Mouse (Mus musculus) right cerebral cortex, adult 2 months (tissue): Measurements from ENCODE around the gene Dapk3.
A peak's percentile ranks its signal among the peaks of the same experiment; 100 is the strongest.
"Not testable (repeated sequence)": the region's sequence is repeated elsewhere in the genome, so short reads cannot be mapped to it uniquely, and the experiment has no call there.

ENCODE experiments used
- DNase-seq, 2 experiments: peaks; one replicate each; pipeline ENCODE4 v3.0.0; 2021 to 2022; ENCODE audit warnings: low spot score in 2 of 2

The Dapk3 gene

GRCm38 (mm10) chr10:81200605-81201287 lies 17.9 kb downstream of the Dapk3 start:
- no peak for DNase-seq

DNA sequence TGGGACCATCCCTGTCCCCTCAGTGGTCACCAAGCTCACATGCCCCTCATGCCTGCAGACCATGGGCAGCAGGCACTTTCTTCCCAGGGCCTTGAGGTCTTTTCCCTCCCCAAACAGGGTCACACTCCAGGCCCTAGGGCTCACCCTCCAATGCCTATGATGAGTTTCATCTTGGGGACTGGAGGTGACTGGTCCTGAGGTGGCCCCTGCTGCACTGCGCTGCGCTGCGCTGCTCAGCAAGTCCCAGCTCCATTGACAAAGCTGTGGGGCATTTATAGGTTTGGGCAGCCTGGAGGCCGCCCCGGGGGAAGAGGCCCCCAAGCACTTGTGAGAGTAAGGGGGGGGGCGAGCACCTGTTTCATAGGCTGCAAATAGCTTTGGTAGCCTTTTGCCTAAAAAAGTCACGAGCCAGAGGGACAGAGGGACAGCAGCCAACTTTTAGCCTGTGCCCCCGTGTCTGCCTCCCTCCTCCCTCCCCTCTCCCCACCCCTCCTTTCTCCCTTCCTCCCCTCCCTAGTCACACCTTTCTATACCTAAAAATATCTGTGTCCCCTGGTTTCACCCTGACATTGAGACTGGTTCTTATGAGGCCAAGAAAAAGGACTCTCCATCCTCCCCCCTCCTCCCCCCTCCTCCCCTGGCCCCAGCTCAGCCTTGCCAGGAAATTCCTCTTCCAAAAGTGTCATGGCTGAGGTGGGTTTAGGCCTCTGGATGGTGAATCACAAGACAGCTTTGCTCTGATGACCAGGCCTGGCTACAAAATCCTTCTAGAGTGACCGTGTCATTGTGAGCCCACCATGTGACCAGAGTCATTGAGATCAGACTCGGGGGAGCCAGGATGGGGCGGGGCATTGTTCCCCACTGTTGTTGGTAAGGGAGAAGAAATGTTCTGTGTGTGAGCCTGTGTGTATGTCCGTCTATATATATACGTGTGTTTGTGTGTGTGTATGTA lies 19.3 kb downstream of the Dapk3 start, which contains the start of gene Nmrk2:
Gene Nmrk2, minus strand, starts transcription at position 245 of the 952 bp plus-strand sequence.
- no peak for DNase-seq

GRCm38 (mm10) chr10:81202978-81203720 lies 20.3 kb downstream of the Dapk3 start:
- DNase-seq = no peak

DNA sequence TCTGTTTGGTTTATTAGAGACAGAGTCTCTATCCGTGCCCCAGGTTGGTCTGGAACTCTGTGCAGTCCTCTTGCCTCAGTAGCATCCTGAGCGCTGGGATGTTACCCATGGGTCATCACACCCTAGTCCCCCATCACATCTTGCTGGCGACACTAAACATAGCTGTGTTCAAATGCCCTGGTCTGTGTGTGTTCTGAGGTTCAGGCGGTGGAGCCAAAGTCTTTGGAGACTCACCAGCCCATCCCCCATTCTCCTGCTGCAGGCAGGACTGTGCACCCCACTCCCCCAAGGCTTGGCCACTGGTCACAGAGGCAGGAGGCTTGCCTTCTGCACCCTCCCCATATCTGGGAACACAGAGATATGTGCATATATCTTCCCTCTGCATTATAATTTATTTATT lies 21.3 kb downstream of the Dapk3 start:
- no peak for DNase-seq

DNA sequence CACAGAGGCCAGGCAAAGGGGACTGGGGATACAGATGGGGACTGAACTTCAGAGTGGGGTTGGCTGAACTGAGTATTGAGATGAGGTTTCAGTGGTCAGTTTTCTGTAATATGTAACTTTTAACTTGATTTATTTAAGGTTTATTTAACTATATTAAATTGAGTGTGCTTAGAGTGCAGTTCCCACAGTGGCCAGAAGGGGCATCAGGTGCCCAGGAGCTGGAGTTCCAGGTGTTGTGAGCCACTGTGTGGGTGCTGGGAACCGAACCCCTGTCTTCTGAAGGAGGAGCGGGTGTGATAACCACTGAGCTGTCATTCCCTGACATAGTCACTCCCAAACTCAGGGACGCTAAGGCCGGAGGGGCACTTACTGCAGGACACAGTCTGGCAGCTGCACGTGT lies 27.3 kb downstream of the Dapk3 start:
- DNase-seq = no peak

GRCm38 (mm10) chr10:81216260-81216659 lies 33.5 kb downstream of the Dapk3 start:
- DNase-seq = no peak

DNA sequence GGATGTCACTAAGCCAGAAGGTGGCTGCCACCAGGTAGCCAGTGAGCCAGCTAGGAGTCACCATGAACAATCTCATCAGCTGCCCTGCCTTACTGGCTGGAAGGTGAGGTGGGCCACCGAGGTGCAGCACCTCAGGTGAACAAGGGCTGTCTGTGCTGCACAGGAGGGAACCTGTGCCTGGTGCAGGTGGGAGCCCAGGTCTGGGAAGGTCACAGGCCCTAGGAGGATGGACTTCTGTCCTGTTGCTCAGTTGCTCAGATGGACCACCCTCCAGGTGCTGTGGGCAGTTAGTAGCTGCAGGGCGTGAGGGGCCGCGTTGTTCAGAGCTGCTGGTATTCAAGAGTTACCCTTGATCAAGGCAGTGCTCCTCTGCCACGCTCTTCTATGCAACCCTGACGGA lies 34.0 kb downstream of the Dapk3 start:
- no peak for DNase-seq

GRCm38 (mm10) chr10:81217267-81217666 lies 34.5 kb downstream of the Dapk3 start:
- DNase-seq = not testable (repeated sequence)

GRCm38 (mm10) chr10:81217964-81218363 lies 35.2 kb downstream of the Dapk3 start:
- DNase-seq = peak; percentile 56 to 65

DNA sequence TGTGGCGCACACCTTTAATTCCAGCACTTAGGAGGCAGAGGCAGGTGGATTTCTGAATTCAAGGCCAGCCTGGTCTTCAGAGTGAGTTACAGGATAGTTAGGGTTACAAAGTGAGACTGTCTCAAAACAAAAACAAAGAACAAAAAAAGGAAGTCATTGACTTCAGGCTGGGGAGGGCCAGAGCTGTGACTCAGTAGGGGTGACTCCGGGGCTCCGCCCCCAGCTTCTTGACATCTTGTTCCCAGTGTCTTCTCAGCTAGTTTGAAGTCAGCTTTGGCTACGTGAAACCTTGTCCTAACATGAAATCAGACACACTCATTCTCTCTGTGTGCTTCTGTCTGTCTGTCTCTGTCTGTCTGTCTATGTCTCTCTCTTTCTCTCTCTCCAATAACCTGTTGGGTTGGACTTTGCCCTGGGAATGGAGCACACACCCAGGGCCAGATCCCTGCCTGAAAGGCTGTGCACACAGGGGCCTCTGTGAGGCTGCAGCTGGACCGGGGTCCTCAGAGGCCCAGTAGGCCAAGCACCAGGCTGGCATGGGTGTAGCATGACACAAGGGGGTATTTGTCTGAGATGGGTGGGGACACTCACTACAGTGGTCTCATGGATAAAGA lies 38.7 kb downstream of the Dapk3 start:
- no peak for DNase-seq

- DNase-seq = not testable (repeated sequence)
Observed at GRCm38 (mm10) chr10:81223731-81224130, 40.9 kb downstream of the Dapk3 start.

- peak; percentile 53 to 56 for DNase-seq
Observed at GRCm38 (mm10) chr10:81229735-81230437, 47.1 kb downstream of the Dapk3 start.

GRCm38 (mm10) chr10:81230438-81231332 lies 47.9 kb downstream of the Dapk3 start, which contains the start of gene Atcay:
Atcay (minus strand) TSS chr10:81230833.
- DNase-seq = peak; percentile 85 to 88

DNA sequence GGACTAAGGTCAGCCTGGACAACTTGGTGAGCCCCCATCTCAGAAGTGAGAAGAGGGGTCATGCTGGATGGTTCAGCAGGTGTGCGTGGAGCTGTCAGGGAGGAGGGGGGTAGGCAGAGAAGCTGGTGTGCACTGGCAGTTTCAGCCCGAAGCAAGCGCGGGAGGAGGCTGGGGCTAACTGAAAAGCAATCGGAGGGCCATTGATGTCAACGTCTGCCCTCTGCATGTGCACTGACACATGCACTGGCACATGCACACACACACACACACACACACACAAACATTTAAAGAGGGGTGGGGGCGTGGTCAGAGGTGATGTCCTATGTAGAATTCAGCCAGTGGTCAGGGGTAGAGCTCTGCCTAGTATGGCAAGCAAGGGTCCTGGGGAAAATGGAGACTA lies 48.6 kb downstream of the Dapk3 start:
- no peak for DNase-seq

DNA sequence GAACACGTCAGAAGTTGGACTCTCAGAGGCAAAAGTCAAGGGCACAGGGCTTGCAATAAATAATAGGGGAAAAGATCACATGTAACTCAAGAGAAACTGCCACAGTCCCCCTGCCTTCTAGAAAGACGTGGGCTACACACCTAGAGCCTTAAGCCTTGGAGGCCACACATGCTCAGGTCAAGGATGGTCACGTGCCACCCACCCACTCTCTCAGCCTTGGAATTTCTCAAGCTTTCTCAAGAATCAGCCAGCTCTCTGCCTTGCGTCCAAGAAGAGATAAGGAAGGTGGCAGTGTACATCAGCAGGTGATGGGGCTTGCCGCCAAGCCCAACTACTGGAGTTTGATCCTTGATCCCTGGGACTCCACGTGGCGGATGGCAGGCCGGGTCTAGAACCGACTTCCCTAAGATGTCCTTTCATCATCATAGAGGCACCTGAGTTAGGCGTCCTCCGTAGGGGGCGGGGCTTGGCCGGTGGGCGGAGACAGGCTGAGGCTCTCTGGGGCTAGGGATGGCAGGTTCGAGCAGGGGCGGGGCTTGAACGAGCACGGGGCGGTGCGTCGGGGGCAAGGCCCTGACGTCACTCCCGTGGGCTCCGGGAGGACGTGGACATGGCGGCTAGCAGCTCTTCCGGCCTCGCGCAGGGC lies 49.9 kb downstream of the Dapk3 start, which contains the start of gene Zfr2:
Gene Zfr2, plus strand, starts transcription at position 576 of the 646 bp plus-strand sequence.
- peak; percentile 93 to 94 for DNase-seq

DNA sequence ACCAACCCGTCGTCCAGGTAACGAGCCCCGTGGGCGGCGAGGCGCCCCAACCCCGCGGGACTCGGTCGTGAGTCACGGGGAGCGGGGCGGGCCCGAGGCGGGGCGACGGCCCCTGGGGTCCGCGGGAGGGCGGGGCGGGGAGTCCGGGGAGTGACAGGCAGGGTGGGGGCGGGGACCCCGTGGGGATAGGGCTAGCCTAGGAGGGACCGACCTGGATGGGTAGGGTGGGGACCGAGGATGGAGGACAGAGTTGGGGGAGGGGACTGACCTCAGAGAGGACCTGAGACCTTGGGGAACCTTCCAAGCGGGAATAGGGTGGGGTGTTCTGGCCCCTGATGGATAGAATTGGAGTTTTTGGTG lies 50.4 kb downstream of the Dapk3 start:
- no peak for DNase-seq

DNA sequence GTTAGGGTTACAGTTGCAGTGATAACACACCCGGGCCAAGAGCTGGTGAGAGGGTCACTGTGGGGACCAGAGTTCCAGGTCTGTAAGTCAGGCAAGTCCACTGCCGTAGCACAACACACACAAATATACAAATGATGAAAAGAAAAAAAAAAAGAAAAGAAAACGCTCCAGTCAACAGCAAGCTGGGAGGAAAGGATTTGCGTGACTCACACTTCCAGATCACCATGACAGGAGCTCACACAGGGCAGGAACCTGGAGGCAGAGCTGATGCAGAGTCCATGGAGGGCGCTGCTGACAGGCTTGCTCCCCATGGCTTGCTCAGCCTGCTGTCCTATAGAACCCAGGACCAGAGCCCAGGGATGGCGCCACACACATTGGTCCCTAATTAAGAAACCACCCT lies 51.4 kb downstream of the Dapk3 start:
- DNase-seq = no peak

DNA sequence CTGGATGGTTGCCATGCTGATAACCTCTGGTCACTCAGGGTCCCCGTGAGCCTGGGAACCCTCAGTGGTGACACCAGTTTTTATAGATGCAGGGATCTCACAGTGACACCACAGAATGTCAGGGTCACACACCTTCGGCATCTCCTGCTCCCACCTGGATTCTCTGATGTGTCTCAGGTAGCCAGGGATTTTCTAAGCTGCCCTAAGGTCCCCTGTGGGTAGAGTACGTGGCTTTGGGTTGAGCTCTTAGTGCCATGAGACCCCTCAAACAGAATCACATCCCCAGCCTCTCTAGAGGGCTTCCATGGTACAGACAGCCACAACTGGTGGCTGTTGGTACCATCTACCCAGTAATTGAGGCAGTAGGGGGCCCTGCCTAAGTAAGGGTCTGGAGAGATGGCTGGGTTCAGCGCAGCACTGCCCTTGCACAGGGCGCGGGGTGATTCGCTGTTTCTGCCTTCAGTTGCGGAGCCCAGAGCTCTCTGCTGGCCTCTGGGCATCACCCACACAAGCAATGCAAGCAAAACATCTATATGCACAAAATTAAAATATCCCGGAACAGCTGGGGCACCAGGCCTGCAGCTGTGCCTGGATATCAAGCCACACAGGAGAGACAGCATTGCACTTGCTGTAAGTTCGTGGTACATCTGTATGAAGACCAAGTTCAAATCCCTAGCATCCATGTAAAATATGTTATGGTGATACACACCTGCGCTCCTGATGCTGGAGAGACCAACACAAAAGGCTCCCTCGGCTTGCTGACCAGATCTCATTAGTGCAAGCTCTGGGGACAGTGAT lies 53.9 kb downstream of the Dapk3 start:
- no peak for DNase-seq

- DNase-seq = no peak
Observed at GRCm38 (mm10) chr10:81238618-81239017, 55.8 kb downstream of the Dapk3 start.
